Mouse (Mus musculus) thymus, adult 2 months (tissue): ENCODE measurements around the gene Tanc1.

Experiments
- CTCF ChIP-seq: fragments of 200-500 bp; IDR thresholded peaks from 2 replicates; pipeline ENCODE4 v1.5.1; 2012; ENCODE audit warnings: mild to moderate bottlenecking, control low read depth, low read length, moderate library complexity, borderline replicate concordance; ENCODE audit not compliant: control insufficient read depth, poor library complexity, insufficient read depth; ENCODE audit errors: extremely low read depth
- POLR2A ChIP-seq: fragments of 200-500 bp; IDR thresholded peaks from 2 replicates; pipeline ENCODE4 v1.6.1; 2012; ENCODE audit warnings: mild to moderate bottlenecking, low read length, control low read depth, moderate library complexity; ENCODE audit not compliant: control insufficient read depth, poor library complexity, insufficient read depth; ENCODE audit errors: extremely low read depth

DNA sequence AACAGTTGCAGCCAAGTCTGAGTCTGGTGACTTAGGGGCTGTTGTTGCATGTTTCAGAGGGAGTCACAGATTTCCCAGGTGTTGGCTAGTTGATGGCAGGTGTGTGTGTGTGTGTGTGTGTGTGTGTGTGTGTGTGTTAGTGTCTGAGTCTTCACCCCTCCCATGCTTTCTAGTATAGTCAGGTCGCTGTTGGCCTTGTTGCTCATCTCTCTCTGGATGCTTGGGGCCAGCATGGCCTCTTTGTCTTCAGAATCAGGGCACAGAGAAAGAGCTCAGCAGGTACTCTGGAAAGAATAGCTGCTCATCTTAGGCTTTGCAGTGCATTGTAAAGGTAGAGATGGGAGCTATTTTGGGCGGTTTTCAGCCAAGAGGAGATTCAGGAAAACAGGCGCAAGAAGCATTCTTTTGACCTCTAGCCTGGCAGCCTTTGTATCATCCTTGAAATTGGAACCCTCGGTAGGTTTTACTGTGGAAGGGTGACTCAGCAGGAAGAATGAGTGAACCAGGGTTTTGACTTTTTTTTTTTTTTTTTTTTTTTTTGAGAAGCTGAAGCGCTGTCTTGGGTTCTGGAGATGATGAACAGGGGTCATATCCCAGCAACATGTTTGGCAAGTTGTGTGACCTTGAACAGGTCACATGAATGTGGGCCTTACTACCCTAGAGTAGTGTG is 22.1 kb downstream of the Tanc1 start:
- TF ChIP-seq POLR2A, result no peak
- no peak for TF ChIP-seq CTCF
